Mouse (Mus musculus) gastrocnemius, adult 2 months (tissue): ENCODE data around the gene Ttc7b. TPM values are rescaled to one million over a fixed set of nuclear protein-coding genes. Genes with fewer than 3 reads are reported as not detected.

Source experiments
- DNase-seq: peaks from one replicate; pipeline ENCODE4 v3.0.0; 2022
- H3K27ac ChIP-seq: fragments of 200-600 bp; 2 replicates; pipeline ENCODE4 v1.8.1; 2022; ENCODE audit warnings: mild to moderate bottlenecking
- H3K4me3 ChIP-seq: fragments of 200-600 bp; 2 replicates; pipeline ENCODE4 v1.8.1; 2022; ENCODE audit warnings: mild to moderate bottlenecking, moderate library complexity
- CTCF ChIP-seq: fragments of 200-600 bp; IDR thresholded peaks from 2 replicates; pipeline ENCODE4 v1.8.1; 2022; ENCODE audit warnings: antibody characterized with exemption, mild to moderate bottlenecking, moderate library complexity
- intact Hi-C: fragments of 180-260 bp; cut with DNase I; formaldehyde crosslinking; loops from one replicate; pipeline ENCODE4 v1.15.1; 2025
- total RNA-seq, 2 experiments: library from RNA; stranded (reverse); gene quantifications; 2 replicates each; pipeline ENCODE4 v1.2.3; 2021

Gene Ttc7b
- total RNA-seq, 2 experiments from 2014 or later = 147 to 160 TPM

DNA sequence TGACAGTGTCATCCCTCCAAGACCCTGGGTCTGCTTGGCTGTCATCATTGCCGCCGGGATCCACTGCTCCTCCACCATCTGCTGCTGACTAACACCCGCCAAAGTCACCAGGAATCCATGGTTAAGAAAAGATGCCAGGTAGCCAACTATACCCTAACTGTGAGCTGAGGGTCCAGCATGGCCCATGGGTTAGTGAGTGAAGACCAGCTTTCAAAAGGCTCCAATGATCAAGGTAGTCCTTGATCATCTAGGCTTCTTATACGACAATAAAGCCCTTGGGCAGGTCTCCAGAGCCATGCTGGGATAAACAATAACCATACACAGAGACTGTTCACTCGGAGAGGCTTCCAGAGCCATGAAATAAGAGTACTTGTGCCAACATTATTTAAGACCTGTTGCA is 22.6 kb downstream of the Ttc7b start:
- DNase-seq = peak; percentile 17
- intact Hi-C loops = no loop called here
- Histone ChIP-seq H3K4me3 (no peak overlapping the region), H3K27ac (no peak overlapping the region)
- TF ChIP-seq CTCF = no peak

- Histone ChIP-seq H3K27ac (peak overlapping the region; percentile 8; the same call in 1 of the 2 replicates), H3K4me3 (no peak overlapping the region)
- intact Hi-C loops = no loop called here
- no peak for TF ChIP-seq CTCF
- DNase-seq = no peak
These were observed 25.5 kb downstream of the Ttc7b start for GRCm38 (mm10) chr12:100495083-100495482.

DNA sequence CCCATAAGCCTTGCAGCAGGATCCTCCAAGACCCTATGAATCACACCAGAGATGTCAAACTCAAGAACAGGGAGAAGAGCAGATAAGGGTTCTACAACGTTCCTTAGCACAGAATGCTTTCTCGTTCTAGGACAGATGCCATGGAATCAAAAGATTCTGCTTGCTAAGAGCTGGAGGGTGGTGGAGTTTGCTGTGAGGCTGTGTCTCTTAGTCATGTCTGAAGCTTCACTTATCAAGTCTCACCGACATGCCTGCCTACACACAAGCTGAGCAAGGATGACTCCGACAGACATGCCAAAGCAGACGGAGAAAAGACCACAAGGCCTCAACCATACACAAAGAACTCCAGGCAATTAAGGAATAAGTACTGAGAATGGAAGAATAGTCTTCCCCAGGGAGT is 27.4 kb downstream of the Ttc7b start:
- intact Hi-C loops = no loop called here
- Histone ChIP-seq H3K27ac (no peak overlapping the region), H3K4me3 (no peak overlapping the region)
- no peak for DNase-seq
- TF ChIP-seq CTCF = no peak

DNA sequence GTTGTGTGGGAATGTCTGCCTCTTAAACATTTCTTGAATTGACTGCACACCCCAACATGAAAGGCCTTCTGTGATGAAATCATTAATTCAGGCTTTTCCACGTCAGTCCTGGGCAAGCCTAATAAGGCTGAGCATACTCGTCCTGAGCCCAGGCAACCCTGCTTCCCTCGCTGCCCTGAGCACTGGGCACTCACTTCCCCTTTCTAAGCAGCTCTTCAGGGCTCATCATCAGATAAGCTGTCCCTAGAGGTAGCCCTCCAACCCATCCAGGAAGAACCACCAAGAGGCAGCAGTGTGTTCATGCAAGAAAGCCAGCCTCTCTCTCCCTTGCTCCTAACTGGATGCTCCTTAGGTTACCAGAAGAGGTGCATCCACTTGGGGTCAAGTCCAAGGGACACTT is 27.9 kb downstream of the Ttc7b start:
- Histone ChIP-seq H3K27ac (no peak overlapping the region), H3K4me3 (no peak overlapping the region)
- peak; percentile 10 for DNase-seq
- intact Hi-C loops = no loop called here
- no peak for TF ChIP-seq CTCF

GRCm38 (mm10) chr12:100491967-100492611 is 28.5 kb downstream of the Ttc7b start:
- DNase-seq = no peak
- H3K4me3 ChIP-seq = no peak overlapping the region
- TF ChIP-seq CTCF = no peak
- H3K27ac ChIP-seq = no peak overlapping the region
- intact Hi-C loops = no loop called here

- no peak for TF ChIP-seq CTCF
- no peak overlapping the region for H3K27ac ChIP-seq
- H3K4me3 ChIP-seq = no peak overlapping the region
- DNase-seq = no peak
- intact Hi-C loops = no loop called here
These were observed 30.8 kb downstream of the Ttc7b start for GRCm38 (mm10) chr12:100489799-100490198.

DNA sequence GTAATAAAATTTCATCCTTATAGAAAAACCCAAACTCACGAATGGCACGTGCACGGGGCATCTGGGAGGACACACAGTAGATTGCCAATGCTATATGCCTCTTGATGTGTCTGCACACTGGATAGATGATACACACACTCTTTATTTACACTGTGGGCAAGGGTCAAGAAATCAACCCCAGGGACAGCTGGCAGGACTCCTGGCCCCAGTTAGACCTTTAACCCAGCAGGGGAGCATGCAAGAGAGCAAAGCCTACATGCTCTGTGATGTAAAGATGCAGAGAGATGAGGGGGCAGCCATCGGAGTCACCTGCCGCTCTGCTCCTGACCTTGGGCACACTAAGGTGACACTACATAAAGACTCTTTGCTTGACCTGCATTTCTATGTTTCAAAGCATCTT is 32.3 kb downstream of the Ttc7b start:
- intact Hi-C loops = no loop called here
- no peak for TF ChIP-seq CTCF

DNA sequence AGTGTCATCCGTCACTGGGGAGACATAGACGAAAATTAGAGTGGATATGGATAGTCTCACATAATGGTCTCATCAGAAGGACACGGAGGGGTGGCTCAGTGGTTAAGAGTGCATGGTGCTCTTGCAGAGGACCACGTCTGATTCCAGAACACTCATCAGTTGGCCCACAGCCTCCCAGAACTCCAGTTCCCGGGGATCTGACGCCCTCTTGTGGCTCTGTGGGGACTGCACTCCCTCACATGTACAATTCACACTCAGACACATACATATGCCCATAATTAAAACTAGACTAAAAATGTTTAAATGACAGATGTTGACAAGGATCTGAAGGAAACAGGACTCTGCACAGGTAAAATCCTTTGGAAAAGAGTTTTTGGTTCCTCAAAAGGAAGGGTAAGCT is 34.4 kb downstream of the Ttc7b start:
- peak; percentile 63 for DNase-seq

More for the DNA sequence above, 32.3 kb downstream of the Ttc7b start:
- H3K4me3 ChIP-seq = no peak overlapping the region
- no peak for DNase-seq
- H3K27ac ChIP-seq = no peak overlapping the region

DNA sequence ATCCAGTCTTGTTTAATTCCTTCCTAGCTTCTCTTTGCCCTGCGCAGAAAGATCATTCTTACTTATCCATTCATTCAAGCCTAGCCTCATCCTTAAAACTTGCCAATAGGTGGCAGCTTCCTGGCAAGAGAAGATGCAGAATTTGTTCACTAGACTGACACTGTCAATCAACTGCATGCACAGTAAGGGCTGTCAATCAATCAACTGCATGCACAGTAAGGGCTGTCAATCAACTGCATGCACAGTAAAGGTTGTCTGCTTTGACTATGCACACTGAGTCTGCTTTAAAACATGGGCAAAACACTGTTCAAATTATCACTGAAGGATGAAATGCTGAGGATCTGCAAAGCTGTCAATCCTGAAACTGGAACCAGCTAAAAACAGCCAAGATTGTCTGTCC is 37.6 kb downstream of the Ttc7b start:
- Histone ChIP-seq H3K27ac (no peak overlapping the region), H3K4me3 (no peak overlapping the region)
- intact Hi-C loops = loop anchor here (5.0 kb wide), 2 partner anchors 61 to 281 kb away; no protein-coding TSS in a partner anchor
- TF ChIP-seq CTCF = no peak
- no peak for DNase-seq

More for the DNA sequence above, 34.4 kb downstream of the Ttc7b start:
- intact Hi-C loops = no loop called here
- no peak overlapping the region; the same call in 1 of the 2 replicates for H3K27ac ChIP-seq
- TF ChIP-seq CTCF = peak; percentile 66
- H3K4me3 ChIP-seq = no peak overlapping the region

DNA sequence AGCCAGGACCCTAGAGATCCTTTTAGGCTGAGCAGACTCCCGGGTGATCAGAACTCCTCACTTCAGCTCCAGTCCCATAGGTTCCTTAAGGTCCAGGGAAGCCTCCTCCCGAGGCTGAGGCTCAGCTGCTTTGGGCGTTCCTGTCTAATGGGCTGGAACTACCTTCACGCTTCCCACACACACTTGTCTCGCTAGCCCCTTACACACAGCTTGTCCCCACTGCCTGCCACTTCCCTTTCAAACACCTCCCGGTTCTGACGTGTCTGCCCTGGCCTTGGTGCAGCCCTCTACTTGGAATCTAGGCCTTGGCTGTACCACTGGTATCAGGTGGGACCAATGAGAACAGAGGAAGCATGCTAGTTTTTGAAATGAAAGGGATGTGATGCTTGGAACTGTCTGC is 38.4 kb downstream of the Ttc7b start:
- Histone ChIP-seq H3K27ac (peak overlapping the region; percentile 94), H3K4me3 (no peak overlapping the region)
- intact Hi-C loops = loop anchor here (5.0 kb wide), 2 partner anchors 60 to 280 kb away; no protein-coding TSS in a partner anchor
- no peak for TF ChIP-seq CTCF
- DNase-seq = no peak

GRCm38 (mm10) chr12:100481443-100482026 is 39.1 kb downstream of the Ttc7b start:
- intact Hi-C loops = loop anchor here (2.0 to 5.0 kb wide), 3 partner anchors 37 to 279 kb away; no protein-coding TSS in a partner anchor
- DNase-seq = no peak
- Histone ChIP-seq H3K4me3 (no peak overlapping the region), H3K27ac (peak overlapping the region; percentile 94)
- no peak for TF ChIP-seq CTCF

- Histone ChIP-seq H3K27ac (peak overlapping the region; percentile 94), H3K4me3 (peak overlapping the region; percentile 1; the same call in 1 of the 2 replicates)
- TF ChIP-seq CTCF = no peak
- intact Hi-C loops = loop anchor here (2.0 to 5.0 kb wide), 3 partner anchors 38 to 279 kb away; no protein-coding TSS in a partner anchor
- DNase-seq = peak; percentile 70
These were observed 39.8 kb downstream of the Ttc7b start for GRCm38 (mm10) chr12:100480642-100481442.
